Mouse (Mus musculus): ENCODE measurements around the gene Mageb3. TPM values are rescaled to one million over a fixed set of nuclear protein-coding genes. Genes with fewer than 3 reads are reported as not detected.

Gene Mageb3
- polyA plus RNA-seq, 1 experiment from 2014 or later, result 0.79 TPM

Other genes starting within 250 kb of the Mageb3 start
- gene Frmd5, start 149.0 kb downstream of the Mageb3 start, polyA plus RNA-seq (2015; fragmentation: Nextera tagmentation; extraction: Ambion mirVana), result 28.3 and 29.6 TPM in 2 replicates
- gene Casc4, start 89.1 kb downstream of the Mageb3 start, polyA plus RNA-seq (2015; fragmentation: Nextera tagmentation; extraction: Ambion mirVana), result 25.9 and 27.6 TPM in 2 replicates
- gene Ctdspl2, start 91 bp downstream of the Mageb3 start, polyA plus RNA-seq (2015; fragmentation: Nextera tagmentation; extraction: Ambion mirVana), result 55.7 and 59.9 TPM in 2 replicates
- gene Eif3j1, start 72.5 kb upstream of the Mageb3 start, polyA plus RNA-seq (2015; fragmentation: Nextera tagmentation; extraction: Ambion mirVana), result 12.4 and 12.5 TPM in 2 replicates
- 8.5 and 10.5 TPM in 2 replicates for gene Spg11, start 162.3 kb upstream of the Mageb3 start, polyA plus RNA-seq (2015; fragmentation: Nextera tagmentation; extraction: Ambion mirVana)
- 65.6 and 70.8 TPM in 2 replicates for gene B2m, start 191.6 kb upstream of the Mageb3 start, polyA plus RNA-seq (2015; fragmentation: Nextera tagmentation; extraction: Ambion mirVana)
- gene Trim69, start 204.6 kb upstream of the Mageb3 start, polyA plus RNA-seq (2015; fragmentation: Nextera tagmentation; extraction: Ambion mirVana), result not detected in 2 replicates
- not detected in 2 replicates for gene Patl2, start 230.1 kb upstream of the Mageb3 start, polyA plus RNA-seq (2015; fragmentation: Nextera tagmentation; extraction: Ambion mirVana)
- gene Terb2, start 230.2 kb upstream of the Mageb3 start, polyA plus RNA-seq (2015; fragmentation: Nextera tagmentation; extraction: Ambion mirVana), result not detected in 2 replicates

Data from forebrain, embryonic 13.5 days (tissue).